Comparison of ENCODE assay signal across 12 mouse cellular contexts in genomic region chr11:17192151-17192844, GRCm38 (mm10). TPM values are rescaled to one million over a fixed set of nuclear protein-coding genes. Genes with fewer than 3 reads are reported as not detected.
A peak's percentile ranks its signal among the peaks of the same experiment; 100 is the strongest.
DNase-seq lines count a peak whose midpoint lies in the region; ATAC-seq and TF ChIP-seq lines count a peak whose summit lies in the region.
"Had no signal": no experiment of that assay in that cellular context is flagged by ENCODE, and none has a peak within 500 bp of the region (broad histone marks: within the 10 kb centered on the region; RNA-seq: fewer than 3 reads in every experiment).

No protein-coding gene starts in this region.

- no peak overlapping the region for H3K27ac ChIP-seq in ES-Bruce4 (ENCODE audit: insufficient read depth, low read length)
- H3K27ac ChIP-seq in intestine, embryonic 16.5 days (ENCODE audit: low read length), result no peak overlapping the region
- H3K27ac ChIP-seq in hindbrain, embryonic 11.5 days (ENCODE audit: low read depth, low read length), result no peak overlapping the region
- H3K27ac ChIP-seq: embryonic facial prominence, embryonic 15.5 days; hindbrain, embryonic 15.5 days; liver, embryonic 15.5 days had no signal

- TF ChIP-seq POLR2A in ES-Bruce4 (IDR thresholded peaks at IDR 0.05; ENCODE audit: insufficient read depth, low read length), result no peak

- H3K36me3 ChIP-seq in ES-Bruce4 (ENCODE audit: control insufficient read depth, insufficient read depth, low read length, poor library complexity, severe bottlenecking), result peaks cover 25% of the 10 kb centered on the region
- peaks cover 6% of the 10 kb centered on the region; the same call in 1 of the 2 replicates for H3K36me3 ChIP-seq in intestine, embryonic 16.5 days (ENCODE audit: control insufficient read depth, insufficient read depth, low read length)
- H3K36me3 ChIP-seq in hindbrain, embryonic 11.5 days (ENCODE audit: control insufficient read depth, insufficient read depth, low read length), result 0 out of 2 replicates have a peak, but pooled peaks cover 2% of the 10 kb centered on the region

- H3K9ac ChIP-seq in ES-Bruce4 (ENCODE audit: low read depth, poor library complexity, severe bottlenecking), result no peak overlapping the region
- H3K9ac ChIP-seq in intestine, embryonic 16.5 days (ENCODE audit: low read depth, low read length), result no peak overlapping the region
- no peak overlapping the region for H3K9ac ChIP-seq in hindbrain, embryonic 11.5 days (ENCODE audit: low read depth, low read length)
- H3K9ac ChIP-seq: embryonic facial prominence, embryonic 15.5 days; hindbrain, embryonic 15.5 days; liver, embryonic 15.5 days had no signal

- ATAC-seq in intestine, embryonic 16.5 days, result peak; percentile 73
- no peak for ATAC-seq in hindbrain, embryonic 11.5 days (ENCODE audit: low FRiP score)

- DNase-seq in kidney, adult 9 months, result peak; percentile 52
- DNase-seq in kidney, adult 18-20 months, result no peak
- peak; percentile 84 for DNase-seq in naive thymus-derived CD4-positive, alpha-beta T cell, adult 2 months (ENCODE audit: low read depth)
- no peak for DNase-seq in heart, adult 18-20 months
- no peak for DNase-seq in left cerebral cortex, postnatal 10 days (ENCODE audit: extremely low spot score in 1 of 2, low spot score in 2 of 2)
- DNase-seq in hindbrain, embryonic 11.5 days (ENCODE audit: low spot score), result no peak
- DNase-seq: adrenal gland, adult 8-10 months had no signal

- intact Hi-C loops in left cerebral cortex, postnatal 10 days (cut with DNase I), result no loop called here

- no peaks in the 10 kb centered on the region for H3K9me3 ChIP-seq in ES-Bruce4 (replicated peaks; ENCODE audit: control insufficient read depth, insufficient read depth, low read length, poor library complexity, severe bottlenecking)
- H3K9me3 ChIP-seq in intestine, embryonic 16.5 days (ENCODE audit: control insufficient read depth, low read length), result no peaks in the 10 kb centered on the region
- H3K9me3 ChIP-seq in hindbrain, embryonic 11.5 days (ENCODE audit: control insufficient read depth, low read length), result no peaks in the 10 kb centered on the region
- H3K9me3 ChIP-seq: embryonic facial prominence, embryonic 15.5 days; hindbrain, embryonic 15.5 days; liver, embryonic 15.5 days had no signal

- H3K4me2 ChIP-seq in intestine, embryonic 16.5 days (ENCODE audit: low read depth, low read length), result no peak overlapping the region
- no peak overlapping the region for H3K4me2 ChIP-seq in hindbrain, embryonic 11.5 days (replicated peaks; ENCODE audit: low read depth, low read length)
- H3K4me2 ChIP-seq: embryonic facial prominence, embryonic 15.5 days; hindbrain, embryonic 15.5 days; liver, embryonic 15.5 days had no signal

- no peak for TF ChIP-seq EP300 in ES-Bruce4 (IDR thresholded peaks at IDR 0.05; ENCODE audit: insufficient read depth, low read depth, low read length)

- H3K4me3 ChIP-seq in ES-Bruce4 (ENCODE audit: low read depth, low read length), result no peak overlapping the region
- H3K4me3 ChIP-seq in intestine, embryonic 16.5 days (ENCODE audit: low read length), result no peak overlapping the region
- no peak overlapping the region for H3K4me3 ChIP-seq in hindbrain, embryonic 11.5 days (ENCODE audit: low read depth, low read length)
- H3K4me3 ChIP-seq: embryonic facial prominence, embryonic 15.5 days; hindbrain, embryonic 15.5 days; liver, embryonic 15.5 days had no signal

- H3K27me3 ChIP-seq in ES-Bruce4 (ENCODE audit: control insufficient read depth, insufficient read depth, low read length, poor library complexity, severe bottlenecking), result no peaks in the 10 kb centered on the region
- H3K27me3 ChIP-seq in intestine, embryonic 16.5 days (replicated peaks; ENCODE audit: control insufficient read depth, insufficient read depth, low read length), result no peaks in the 10 kb centered on the region
- no peaks in the 10 kb centered on the region for H3K27me3 ChIP-seq in hindbrain, embryonic 11.5 days (ENCODE audit: control insufficient read depth, insufficient read depth, low read length)
- H3K27me3 ChIP-seq: embryonic facial prominence, embryonic 15.5 days; hindbrain, embryonic 15.5 days; liver, embryonic 15.5 days had no signal

- no peaks in the 10 kb centered on the region for H3K4me1 ChIP-seq in ES-Bruce4 (ENCODE audit: control insufficient read depth, insufficient read depth, low read length)
- H3K4me1 ChIP-seq in intestine, embryonic 16.5 days (ENCODE audit: control insufficient read depth, insufficient read depth, low read length), result no peaks in the 10 kb centered on the region
- no peaks in the 10 kb centered on the region for H3K4me1 ChIP-seq in hindbrain, embryonic 11.5 days (replicated peaks; ENCODE audit: control insufficient read depth, insufficient read depth, low read length)
- H3K4me1 ChIP-seq: embryonic facial prominence, embryonic 15.5 days; hindbrain, embryonic 15.5 days; liver, embryonic 15.5 days had no signal

- TF ChIP-seq CTCF in ES-Bruce4 (IDR thresholded peaks at IDR 0.05; ENCODE audit: low read depth, low read length), result peak; percentile 9

- 77% methylated on average over 9 of the region's 9 CpGs for WGBS in intestine, embryonic 16.5 days
- 87% methylated on average over 9 of the region's 9 CpGs for WGBS in hindbrain, embryonic 11.5 days

RNA-seq across cellular contexts. Expression of gene Wdr92, which starts 10.4 kb away (rescaled TPM):
- polyA plus RNA-seq in ES-Bruce4 (2011; ENCODE audit: insufficient read depth, insufficient read length, low read depth, missing spikeins), result 39.8 and 44.6 TPM in 2 replicates
- 23.9 and 25.3 TPM in 2 replicates for polyA plus RNA-seq in intestine, embryonic 16.5 days (2015; fragmentation: Nextera tagmentation; extraction: Ambion mirVana)
- 10 to 100 TPM; 11.1 to 11.7 TPM for total RNA-seq in heart, adult 18-20 months (2021)
- total RNA-seq in left cerebral cortex, postnatal 10 days (2021), result 1 to 10 TPM; 5.1 to 6.0 TPM
- polyA plus RNA-seq in hindbrain, embryonic 11.5 days (2014; fragmentation: Nextera tagmentation; extraction: Ambion mirVana), result 33.9 and 35.2 TPM in 2 replicates

RNA-seq across cellular contexts. Expression of gene Pno1, which starts 19.1 kb away (rescaled TPM):
- polyA plus RNA-seq in ES-Bruce4 (2011; ENCODE audit: insufficient read depth, insufficient read length, low read depth, missing spikeins), result 93.5 and 104 TPM in 2 replicates
- 66.9 and 76.8 TPM in 2 replicates for polyA plus RNA-seq in intestine, embryonic 16.5 days (2015; fragmentation: Nextera tagmentation; extraction: Ambion mirVana)
- 10 to 100 TPM; 33.1 to 35.1 TPM for total RNA-seq in heart, adult 18-20 months (2021)
- 10 to 100 TPM; 30.9 to 35.5 TPM for total RNA-seq in left cerebral cortex, postnatal 10 days (2021)
- polyA plus RNA-seq in hindbrain, embryonic 11.5 days (2014; fragmentation: Nextera tagmentation; extraction: Ambion mirVana), result 89.1 and 92.1 TPM in 2 replicates

RNA-seq across cellular contexts. Expression of gene Ppp3r1, which starts 33.2 kb away (rescaled TPM):
- 73.9 and 75.4 TPM in 2 replicates for polyA plus RNA-seq in ES-Bruce4 (2011; ENCODE audit: insufficient read depth, insufficient read length, low read depth, missing spikeins)
- 88.2 and 90.5 TPM in 2 replicates for polyA plus RNA-seq in intestine, embryonic 16.5 days (2015; fragmentation: Nextera tagmentation; extraction: Ambion mirVana)
- 10 to 100 TPM; 65.7 to 66.1 TPM for total RNA-seq in heart, adult 18-20 months (2021)
- total RNA-seq in left cerebral cortex, postnatal 10 days (2021), result 100 to 1,000 TPM; 455 to 477 TPM
- 110 and 118 TPM in 2 replicates for polyA plus RNA-seq in hindbrain, embryonic 11.5 days (2014; fragmentation: Nextera tagmentation; extraction: Ambion mirVana)

Comparison
In these comparisons a context has a peak if more than half of its experiments do, and no peak if none do; other contexts are left out.
1. DNase-seq: peak in kidney, adult 9 months (single experiment) and naive thymus-derived CD4-positive, alpha-beta T cell, adult 2 months (single experiment); none in kidney, adult 18-20 months (single experiment), heart, adult 18-20 months (0 of 2), left cerebral cortex, postnatal 10 days (0 of 2) and hindbrain, embryonic 11.5 days (single experiment).